Mouse (Mus musculus) frontal cortex, postnatal 14 days (tissue): ENCODE results near the gene Rep15.

Experiments used
- DNase-seq, 2 experiments: peaks; one replicate each; pipeline ENCODE4 v3.0.0; 2022; ENCODE audit warnings: low spot score in 2 of 2

Rep15 gene

DNA sequence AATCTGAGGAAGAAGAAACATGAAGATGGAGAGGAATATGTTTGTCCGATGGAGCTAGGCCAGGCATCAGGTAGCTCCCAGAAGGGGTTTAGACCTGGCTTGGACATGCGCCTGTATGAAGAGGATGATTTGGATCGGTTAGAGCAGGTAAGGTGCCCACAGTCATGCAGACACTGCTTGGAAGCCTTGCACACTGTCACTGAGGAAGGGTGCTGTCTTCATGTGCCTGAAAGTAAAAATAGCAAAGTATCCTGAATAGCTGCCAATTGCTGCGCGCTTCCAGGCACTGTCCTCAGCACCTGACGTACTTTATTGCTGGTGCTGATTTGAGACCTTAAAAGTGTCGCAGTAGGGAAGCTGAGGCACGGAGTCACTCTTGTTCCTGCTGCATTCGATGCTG lies 2.8 kb upstream of the Rep15 start:
- no peak for DNase-seq

- no peak for DNase-seq
Observed at GRCm38 (mm10) chr6:147030096-147030885, 2.1 kb upstream of the Rep15 start.

- DNase-seq = peak; percentile 73 to 84
Observed at GRCm38 (mm10) chr6:147042291-147043290, 10.2 kb downstream of the Rep15 start, which contains the start of gene Mrps35. Mrps35 (plus strand) TSS chr6:147042764.

DNA sequence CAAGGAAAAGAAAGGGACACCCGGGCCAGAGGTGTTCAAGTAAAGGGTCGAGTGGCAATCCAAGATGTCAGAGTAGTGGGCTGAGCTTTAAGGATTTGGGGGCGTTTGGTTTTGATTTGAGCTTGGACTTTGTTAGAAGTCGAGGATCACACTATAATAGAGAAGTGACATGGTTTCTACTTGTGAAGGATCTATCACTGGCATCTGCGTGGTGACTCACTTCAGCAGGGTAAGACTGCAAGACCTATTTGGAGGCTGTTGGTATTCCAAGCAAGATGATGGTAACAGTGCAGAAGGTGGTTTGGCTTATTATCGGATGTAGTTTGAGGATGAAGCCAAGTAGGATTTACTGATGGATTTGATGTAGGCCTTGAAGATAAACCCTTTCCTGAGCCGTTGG lies 11.2 kb downstream of the Rep15 start:
- no peak for DNase-seq

GRCm38 (mm10) chr6:147049239-147049805 lies 16.9 kb downstream of the Rep15 start:
- DNase-seq = no peak

DNA sequence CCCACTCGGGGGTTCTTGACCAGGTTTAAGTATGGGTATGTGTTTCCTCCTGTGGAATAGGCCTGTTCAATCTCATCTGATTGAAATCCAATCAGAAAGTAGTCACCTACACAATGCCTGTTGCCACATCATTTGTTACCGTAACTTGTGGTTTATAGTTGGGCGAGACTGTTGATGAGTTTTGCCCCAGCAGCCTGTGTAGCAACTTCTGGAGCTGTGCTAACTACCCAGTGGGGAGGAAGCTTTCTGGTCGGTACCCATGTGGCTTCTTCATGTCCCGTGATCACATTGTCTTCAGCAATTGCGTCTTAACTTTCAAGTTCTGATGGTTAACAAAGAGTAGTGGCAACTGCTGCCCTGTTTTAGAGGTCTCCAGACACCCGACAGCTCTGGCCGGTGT lies 19.3 kb downstream of the Rep15 start:
- no peak for DNase-seq

DNA sequence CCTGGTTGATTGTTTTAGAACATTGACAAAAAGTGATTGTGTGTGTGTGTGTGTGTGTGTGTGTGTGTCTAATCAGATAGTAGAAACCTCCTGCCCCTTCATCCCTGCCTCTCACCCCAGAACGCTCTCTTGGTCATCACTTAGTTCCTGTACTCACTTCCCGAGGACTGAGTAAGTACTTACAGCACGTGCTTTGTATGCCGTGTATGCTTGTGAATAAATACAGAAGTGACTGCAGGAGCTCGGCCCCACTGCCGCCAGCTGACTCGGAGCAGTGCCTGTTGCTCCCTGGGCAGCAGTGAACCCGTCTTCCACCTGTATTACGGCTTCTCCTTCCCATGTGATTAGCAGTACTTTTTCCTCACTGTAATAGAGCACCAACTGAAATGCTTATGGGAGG lies 20.1 kb downstream of the Rep15 start:
- DNase-seq = no peak

- no peak for DNase-seq
Observed at GRCm38 (mm10) chr6:147053785-147054646, 21.6 kb downstream of the Rep15 start.

DNA sequence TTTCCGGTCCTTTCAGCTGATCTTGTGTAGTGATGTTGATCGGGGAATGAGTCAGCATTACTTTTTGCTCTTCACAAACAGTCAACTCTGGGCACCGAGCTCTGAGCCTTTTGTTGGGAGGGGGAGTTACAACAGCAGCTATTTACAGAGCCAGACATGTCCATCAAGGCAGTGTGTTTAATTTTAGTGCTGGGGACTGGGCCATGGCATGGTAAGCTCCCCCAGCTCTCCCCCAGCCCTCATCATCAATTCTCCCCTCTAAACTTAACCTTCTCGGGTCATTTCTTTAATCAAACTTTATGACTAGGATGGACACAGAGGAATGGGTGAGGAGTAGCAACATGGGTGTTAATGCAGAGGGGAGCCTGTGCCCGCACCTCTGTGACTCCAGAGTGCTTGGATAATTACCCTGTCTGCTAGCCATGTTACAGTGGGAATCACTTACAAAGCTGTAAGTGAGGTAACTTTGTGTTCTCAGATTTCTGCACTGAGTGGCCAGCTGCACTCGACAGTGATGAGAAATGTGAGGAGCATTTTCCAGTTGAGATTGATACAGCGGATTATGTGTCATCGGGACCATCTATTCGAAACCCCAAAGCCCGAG lies 23.1 kb downstream of the Rep15 start:
- DNase-seq = no peak

DNA sequence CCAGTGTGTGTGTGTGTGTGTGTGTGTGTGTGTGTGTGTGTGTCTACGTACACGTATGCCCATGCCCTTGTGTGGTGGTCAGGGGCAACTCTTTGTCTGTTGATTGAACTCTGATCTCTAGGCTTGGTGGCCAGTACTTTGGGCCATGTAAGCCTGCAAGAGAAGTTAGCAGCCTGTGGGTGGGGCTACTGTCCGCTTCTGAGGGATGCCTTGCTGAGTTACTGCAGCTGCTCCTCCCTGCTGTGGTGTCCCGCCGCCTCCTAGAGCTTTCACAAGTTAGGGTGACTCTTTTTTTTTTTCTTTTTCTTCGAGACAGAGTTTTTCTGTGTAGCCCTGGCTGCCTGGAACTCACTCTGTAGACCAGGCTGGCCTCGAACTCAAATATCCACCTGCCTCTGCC lies 26.9 kb downstream of the Rep15 start:
- DNase-seq = no peak

GRCm38 (mm10) chr6:147061630-147062029 lies 29.2 kb downstream of the Rep15 start:
- no peak for DNase-seq

- no peak for DNase-seq
Observed at GRCm38 (mm10) chr6:147062034-147062433, 29.6 kb downstream of the Rep15 start.

DNA sequence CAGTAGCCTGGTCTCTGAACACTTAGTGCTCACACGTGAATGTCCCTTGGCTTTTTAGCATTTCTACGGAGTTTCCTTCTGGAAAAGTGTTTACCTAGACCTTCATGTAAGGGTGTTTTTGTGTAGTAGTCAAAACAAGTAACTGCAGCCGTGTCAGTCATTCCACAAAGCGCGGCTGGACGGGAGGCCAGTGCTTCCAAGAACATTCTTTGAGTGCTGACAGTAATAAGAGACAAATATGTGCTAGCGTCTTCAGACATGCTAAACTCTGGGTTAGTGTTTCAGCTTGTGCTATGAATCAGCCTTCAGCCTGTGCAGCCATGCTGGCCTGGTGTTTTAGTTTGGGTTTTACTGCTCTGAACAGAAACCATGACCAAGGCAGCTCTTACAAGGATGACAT lies 30.3 kb downstream of the Rep15 start:
- no peak for DNase-seq

DNA sequence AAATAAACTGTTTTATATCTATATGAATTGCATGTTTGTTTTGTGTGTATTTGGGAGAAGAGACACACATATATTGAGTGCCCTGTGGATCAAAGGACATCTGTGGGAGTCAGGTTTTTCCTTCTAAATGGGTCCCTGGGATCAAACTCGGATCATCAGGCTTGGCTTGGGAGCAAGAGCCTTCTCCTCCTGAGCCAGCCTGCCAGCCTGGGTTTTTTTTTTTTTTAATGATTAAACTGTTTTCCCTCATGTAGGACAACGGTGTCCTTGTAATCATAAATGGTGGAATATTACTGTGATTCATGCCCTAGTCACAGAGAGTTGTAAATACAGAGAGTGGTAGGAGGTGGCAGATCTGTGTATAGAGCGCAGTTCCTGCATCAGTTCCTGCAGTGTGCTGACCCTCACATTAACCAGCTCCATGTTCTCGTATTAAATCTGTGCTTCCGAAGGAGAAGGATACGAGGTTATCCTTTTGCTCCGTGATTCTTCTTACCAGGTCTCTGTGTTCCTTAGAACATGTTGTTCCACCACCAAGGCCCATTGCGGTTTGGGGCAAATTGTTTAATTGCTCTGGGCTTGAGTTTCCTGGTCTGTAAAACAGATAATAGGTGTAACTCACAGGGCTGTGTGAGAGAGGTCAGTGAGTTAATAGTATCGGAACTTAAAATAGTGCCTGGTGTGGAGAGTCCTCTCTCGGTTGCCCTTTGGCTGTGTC lies 32.0 kb downstream of the Rep15 start:
- DNase-seq = no peak

DNA sequence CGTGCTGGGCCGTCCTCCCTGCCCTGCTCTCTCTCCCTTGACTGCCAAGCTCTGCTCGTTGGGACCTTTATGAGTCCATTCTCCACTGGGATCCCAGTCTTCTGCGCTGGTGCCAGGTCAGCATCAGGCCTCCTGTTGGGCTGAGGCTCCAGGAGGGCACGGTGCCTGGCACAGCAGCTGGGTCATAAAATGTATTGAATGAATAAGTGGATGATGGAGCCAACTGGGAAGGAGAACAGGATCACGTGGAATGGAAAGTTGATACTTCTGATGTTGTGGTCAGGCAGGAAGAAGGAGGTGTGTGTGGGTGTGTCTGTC lies 32.5 kb downstream of the Rep15 start:
- no peak for DNase-seq

DNA sequence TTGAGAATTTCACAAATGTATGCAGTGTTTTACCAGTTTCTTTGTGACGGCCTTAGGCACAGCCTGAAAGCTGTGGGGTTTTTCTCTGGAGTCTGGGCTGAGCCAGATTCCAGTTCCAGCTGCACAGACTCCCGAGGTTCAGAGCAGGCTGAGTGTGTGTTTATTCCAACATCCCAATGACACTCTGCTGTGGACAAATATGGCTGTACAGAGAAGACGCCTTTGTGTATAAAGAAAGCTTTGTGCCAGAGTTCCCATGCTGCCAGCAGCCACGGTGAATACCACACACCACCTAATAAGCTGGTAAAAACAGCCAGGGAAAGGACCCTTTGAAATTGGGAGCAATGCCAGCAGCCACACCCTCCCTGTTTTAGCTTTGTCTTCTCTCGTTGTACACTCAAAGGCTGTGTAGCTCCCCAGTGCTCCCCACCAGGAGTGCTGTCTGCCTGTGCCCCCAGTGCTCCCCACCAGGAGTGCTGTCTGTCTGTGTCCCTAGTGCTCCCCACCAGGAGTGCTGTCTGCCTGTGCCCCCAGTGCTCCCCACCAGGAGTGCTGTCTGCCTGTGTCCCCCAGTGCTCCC lies 43.5 kb downstream of the Rep15 start:
- no peak for DNase-seq

DNA sequence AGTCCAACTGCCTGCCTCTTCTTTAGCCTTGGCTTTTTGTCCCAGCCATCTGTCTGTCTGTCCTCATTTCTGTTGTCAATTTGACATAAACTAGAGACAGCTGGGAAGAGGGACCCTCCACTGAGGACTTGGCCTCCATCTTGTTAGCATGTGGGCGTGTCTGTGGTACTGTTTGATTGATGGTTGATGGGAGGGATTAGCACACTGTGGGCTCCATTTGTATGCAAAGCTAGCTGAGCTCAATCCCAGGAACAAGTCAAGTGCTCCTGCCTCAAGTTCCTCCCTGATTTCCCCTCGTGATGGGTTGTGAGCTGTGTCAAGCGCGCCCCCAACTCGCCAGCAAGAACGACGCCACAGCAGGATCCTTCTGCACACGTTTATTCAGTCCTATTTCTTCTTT lies 44.5 kb downstream of the Rep15 start:
- no peak for DNase-seq

DNA sequence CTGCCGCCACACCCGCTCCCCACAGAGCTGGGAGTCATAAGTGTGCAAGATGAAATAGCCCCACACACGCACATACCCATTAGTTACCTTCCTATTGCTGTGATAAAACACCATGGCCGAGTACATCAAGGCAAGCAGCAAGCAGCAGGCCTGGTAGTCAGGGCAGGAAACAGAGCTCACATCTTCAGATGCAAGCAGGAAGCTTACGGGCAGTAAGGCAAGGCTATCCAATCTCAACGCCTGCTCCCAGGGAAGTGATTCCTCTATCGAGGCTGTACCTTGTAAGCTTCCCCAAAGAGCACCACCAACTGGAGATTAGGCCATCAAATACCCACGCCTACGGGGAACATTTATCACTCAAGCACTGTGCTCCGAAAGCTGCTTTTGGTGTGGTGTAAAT lies 47.5 kb downstream of the Rep15 start:
- DNase-seq = no peak
